18 mouse cellular contexts compared by ENCODE assay signal in genomic region chr7:34483368-34483767, GRCm38 (mm10).
A peak's percentile ranks its signal among the peaks of the same experiment; 100 is the strongest.
DNase-seq lines count a peak whose midpoint lies in the region; ATAC-seq and TF ChIP-seq lines count a peak whose summit lies in the region.
"Had no signal": no experiment of that assay in that cellular context is flagged by ENCODE, and none has a peak within 500 bp of the region (broad histone marks: within the 10 kb centered on the region; RNA-seq: fewer than 3 reads in every experiment).

No protein-coding gene starts in this region.

- WGBS in heart, embryonic 12.5 days: 40% methylated on average over 6 of the region's 9 CpGs
- WGBS in heart, embryonic 13.5 days: 30% methylated on average over 7 of the region's 9 CpGs
- 68% methylated on average over 9 of the region's 9 CpGs for WGBS in heart, embryonic 16.5 days
- 42% methylated on average over 8 of the region's 9 CpGs for WGBS in lung, postnatal 0 days
- 82% methylated on average over 9 of the region's 9 CpGs for WGBS in thymus, adult 2 months

- H3K9ac ChIP-seq in heart, embryonic 12.5 days: no peak overlapping the region
- no peak overlapping the region for H3K9ac ChIP-seq in heart, embryonic 13.5 days
- no peak overlapping the region for H3K9ac ChIP-seq in heart, embryonic 16.5 days (ENCODE audit: low read length)
- no peak overlapping the region for H3K9ac ChIP-seq in lung, postnatal 0 days (replicated peaks; ENCODE audit: low read depth)
- H3K9ac ChIP-seq: forebrain, embryonic 15.5 days; hindbrain, embryonic 14.5 days; intestine, embryonic 15.5 days had no signal

- peak; percentile 37; the same call in 1 of the 2 replicates for TF ChIP-seq EP300 in lung, postnatal 0 days (IDR thresholded peaks at IDR 0.05)

- H3K4me1 ChIP-seq in heart, embryonic 12.5 days (replicated peaks): no peaks in the 10 kb centered on the region; the same call in 1 of the 2 replicates
- peaks cover 8% of the 10 kb centered on the region for H3K4me1 ChIP-seq in heart, embryonic 13.5 days
- H3K4me1 ChIP-seq in heart, embryonic 16.5 days (ENCODE audit: control insufficient read depth, insufficient read depth, low read length): no peaks in the 10 kb centered on the region; the same call in 1 of the 2 replicates
- H3K4me1 ChIP-seq in lung, postnatal 0 days (ENCODE audit: insufficient read depth, low read depth, low read length): no peaks in the 10 kb centered on the region
- no peaks in the 10 kb centered on the region for H3K4me1 ChIP-seq in thymus, adult 2 months (replicated peaks; ENCODE audit: control insufficient read depth, insufficient read depth, low read length)
- H3K4me1 ChIP-seq: embryonic facial prominence, embryonic 10.5 days; forebrain, embryonic 15.5 days; intestine, embryonic 15.5 days had no signal

- ATAC-seq in heart, embryonic 12.5 days (ENCODE audit: insufficient number of reproducible peaks, low FRiP score): no peak
- ATAC-seq in heart, embryonic 13.5 days (ENCODE audit: extremely low read depth, insufficient number of reproducible peaks, low FRiP score, low TSS enrichment): no peak
- ATAC-seq in heart, embryonic 16.5 days (replicated peaks; ENCODE audit: extremely low read depth, insufficient read depth, low FRiP score): peak; percentile 70; the same call in 1 of the 2 replicates
- peak; percentile 83 for ATAC-seq in lung, postnatal 0 days
- ATAC-seq: activated CD4-positive, CD25-positive, alpha-beta regulatory T cell, adult 4 months; forebrain, embryonic 15.5 days; intestine, embryonic 15.5 days had no signal

- no peak overlapping the region; the same call in 1 of the 2 replicates for H3K27ac ChIP-seq in heart, embryonic 12.5 days (ENCODE audit: poor library complexity, severe bottlenecking)
- no peak overlapping the region for H3K27ac ChIP-seq in heart, embryonic 13.5 days (replicated peaks)
- H3K27ac ChIP-seq in heart, embryonic 16.5 days (ENCODE audit: low read length): no peak overlapping the region
- H3K27ac ChIP-seq in lung, postnatal 0 days (ENCODE audit: low read length): peak overlapping the region; percentile 66
- no peak overlapping the region for H3K27ac ChIP-seq in thymus, adult 2 months (ENCODE audit: control insufficient read depth, insufficient read depth, low read length)
- H3K27ac ChIP-seq: embryonic facial prominence, embryonic 10.5 days; forebrain, embryonic 15.5 days; hindbrain, embryonic 14.5 days; intestine, embryonic 15.5 days had no signal

- peaks cover 9% of the 10 kb centered on the region for H3K9me3 ChIP-seq in heart, embryonic 12.5 days (replicated peaks)
- H3K9me3 ChIP-seq in heart, embryonic 13.5 days: no peaks in the 10 kb centered on the region
- H3K9me3 ChIP-seq in heart, embryonic 16.5 days (replicated peaks; ENCODE audit: control insufficient read depth, low read length): 0 out of 2 replicates have a peak, but pooled peaks cover 2% of the 10 kb centered on the region
- H3K9me3 ChIP-seq in lung, postnatal 0 days (ENCODE audit: low read length): no peaks in the 10 kb centered on the region
- H3K9me3 ChIP-seq: forebrain, embryonic 15.5 days; intestine, embryonic 15.5 days had no signal

- DNase-seq in heart, postnatal 36 days: no peak
- peak; percentile 73 for DNase-seq in lung, postnatal 0 days (ENCODE audit: low spot score)
- DNase-seq in layer of hippocampus, adult 11-12 months (ENCODE audit: low spot score): no peak
- DNase-seq in thymus, adult 2 months: no peak
- DNase-seq: adrenal gland, postnatal 25 days; cerebellum, adult 18-20 months; midbrain, embryonic 14.5 days; right cerebral cortex, postnatal 4 days had no signal

- H3K36me3 ChIP-seq in heart, embryonic 12.5 days: no peaks in the 10 kb centered on the region
- H3K36me3 ChIP-seq in heart, embryonic 13.5 days: no peaks in the 10 kb centered on the region
- no peaks in the 10 kb centered on the region for H3K36me3 ChIP-seq in heart, embryonic 16.5 days (ENCODE audit: control insufficient read depth, insufficient read depth)
- H3K36me3 ChIP-seq in lung, postnatal 0 days (ENCODE audit: insufficient read depth, low read length): no peaks in the 10 kb centered on the region
- H3K36me3 ChIP-seq in thymus, adult 2 months (ENCODE audit: control insufficient read depth, insufficient read depth, low read length): no peaks in the 10 kb centered on the region
- H3K36me3 ChIP-seq: embryonic facial prominence, embryonic 10.5 days; forebrain, embryonic 15.5 days; intestine, embryonic 15.5 days had no signal

- no peak for TF ChIP-seq POLR2A in thymus, adult 2 months (IDR thresholded peaks at IDR 0.05; ENCODE audit: control insufficient read depth, extremely low read depth, insufficient read depth, low read length, poor library complexity)

- H3K4me3 ChIP-seq in heart, embryonic 12.5 days: no peak overlapping the region
- H3K4me3 ChIP-seq in heart, embryonic 13.5 days: no peak overlapping the region
- H3K4me3 ChIP-seq in heart, embryonic 16.5 days (ENCODE audit: low read length): 0 out of 2 replicates have a peak overlapping the region, but pooled peaks have one; percentile 6
- H3K4me3 ChIP-seq in lung, postnatal 0 days (ENCODE audit: low read depth, low read length): 0 out of 2 replicates have a peak overlapping the region, but pooled peaks have one; percentile 12
- H3K4me3 ChIP-seq in thymus, adult 2 months (ENCODE audit: control insufficient read depth, insufficient read depth, low read length): no peak overlapping the region
- H3K4me3 ChIP-seq: embryonic facial prominence, embryonic 10.5 days; erythroblast, embryonic 14.5 days; forebrain, embryonic 15.5 days; intestine, embryonic 15.5 days had no signal

- intact Hi-C loops in heart, postnatal 36 days (cut with DNase I): no loop called here

- no peaks in the 10 kb centered on the region for H3K27me3 ChIP-seq in heart, embryonic 12.5 days (replicated peaks)
- no peaks in the 10 kb centered on the region for H3K27me3 ChIP-seq in heart, embryonic 13.5 days (replicated peaks)
- no peaks in the 10 kb centered on the region for H3K27me3 ChIP-seq in heart, embryonic 16.5 days (ENCODE audit: control insufficient read depth, insufficient read depth, low read length)
- H3K27me3 ChIP-seq in lung, postnatal 0 days (replicated peaks; ENCODE audit: insufficient read depth, low read length): no peaks in the 10 kb centered on the region
- no peaks in the 10 kb centered on the region for H3K27me3 ChIP-seq in thymus, adult 2 months (ENCODE audit: control insufficient read depth, insufficient read depth, low read length)
- H3K27me3 ChIP-seq: forebrain, embryonic 15.5 days; intestine, embryonic 15.5 days had no signal

- TF ChIP-seq CTCF in lung, postnatal 0 days (IDR thresholded peaks at IDR 0.05): no peak
- no peak for TF ChIP-seq CTCF in thymus, adult 2 months (IDR thresholded peaks at IDR 0.05; ENCODE audit: borderline replicate concordance, control insufficient read depth, extremely low read depth, insufficient read depth, low read length, poor library complexity)

- peak overlapping the region; percentile 24; the same call in 1 of the 2 replicates for H3K4me2 ChIP-seq in heart, embryonic 12.5 days
- H3K4me2 ChIP-seq in heart, embryonic 13.5 days: peak overlapping the region; percentile 39
- H3K4me2 ChIP-seq in heart, embryonic 16.5 days (ENCODE audit: low read depth, low read length): peak overlapping the region; percentile 38
- H3K4me2 ChIP-seq in lung, postnatal 0 days (replicated peaks; ENCODE audit: low read depth, low read length): peak overlapping the region; percentile 32
- H3K4me2 ChIP-seq: forebrain, embryonic 15.5 days; hindbrain, embryonic 14.5 days; liver, embryonic 11.5 days had no signal

Comparison
In these comparisons a context has a peak if more than half of its experiments do, and no peak if none do; other contexts are left out.
1. ATAC-seq: peak in heart, embryonic 16.5 days (single experiment) and lung, postnatal 0 days (single experiment); none in heart, embryonic 12.5 days (single experiment) and heart, embryonic 13.5 days (single experiment).
2. H3K4me3 ChIP-seq: peak in heart, embryonic 16.5 days (single experiment) and lung, postnatal 0 days (single experiment); none in heart, embryonic 12.5 days (single experiment), heart, embryonic 13.5 days (single experiment) and thymus, adult 2 months (single experiment).
3. Peak in every context shown above with its lines, with median percentiles within 50 percentile points of each other: H3K4me2 ChIP-seq.